Mouse (Mus musculus) hindbrain, embryonic 12.5 days (tissue): ENCODE measurements at regions not wholly inside any gene's neighbourhood (a gene's known extent, or its start where the extent isn't known, plus 50 kb on each side); places are given as distances from the start of the nearest gene placed in this dataset.

ENCODE experiments used
- ATAC-seq: fragments of 200-750 bp; cut with Nextera tagmentation; 2 replicates; pipeline ENCODE4 v1.8.0; 2017; ENCODE audit warnings: moderate TSS enrichment; ENCODE audit not compliant: low FRiP score
- H3K27ac ChIP-seq: fragments of 300-500 bp; sonication (generic); 2 replicates; pipeline ENCODE4 v1.5.1; 2016; ENCODE audit warnings: mild to moderate bottlenecking
- H3K27me3 ChIP-seq: fragments of 300-500 bp; sonication (generic); 2 replicates; pipeline ENCODE4 v1.6.1; 2016; ENCODE audit warnings: mild to moderate bottlenecking
- H3K36me3 ChIP-seq: fragments of 300-500 bp; sonication (generic); 2 replicates; pipeline ENCODE4 v1.6.1; 2016; ENCODE audit warnings: mild to moderate bottlenecking
- H3K4me1 ChIP-seq: fragments of 300-500 bp; sonication (generic); 2 replicates; pipeline ENCODE4 v1.6.1; 2016
- H3K4me2 ChIP-seq: fragments of 300-500 bp; sonication (generic); replicated peaks from 2 replicates; pipeline ENCODE4 v1.6.1; 2016; ENCODE audit warnings: mild to moderate bottlenecking
- H3K4me3 ChIP-seq: fragments of 300-500 bp; sonication (generic); 2 replicates; pipeline ENCODE4 v1.5.1; 2016; ENCODE audit warnings: mild to moderate bottlenecking
- H3K9ac ChIP-seq: fragments of 300-500 bp; sonication (generic); 2 replicates; pipeline ENCODE4 v1.6.1; 2016; ENCODE audit warnings: mild to moderate bottlenecking, moderate library complexity
- H3K9me3 ChIP-seq: fragments of 300-500 bp; sonication (generic); replicated peaks from 2 replicates; pipeline ENCODE4 v1.6.1; 2016; ENCODE audit warnings: mild to moderate bottlenecking
- WGBS: fragments of 180-500 bp; shearing (Covaris S2); methylation state at CpG from one replicate; pipeline ENCODE4 v1.1.7; 2016; 5-methylcytosine and 5-hydroxymethylcytosine counted together

- 22% methylated on average over 2 of the region's 2 CpGs for WGBS
- Histone ChIP-seq H3K36me3 (no peaks in the 10 kb centered on the region), H3K4me2 (no peak overlapping the region), H3K27ac (no peak overlapping the region), H3K4me3 (no peak overlapping the region), H3K9me3 (no peaks in the 10 kb centered on the region), H3K9ac (no peak overlapping the region), H3K27me3 (no peaks in the 10 kb centered on the region), H3K4me1 (peaks cover 9% of the 10 kb centered on the region; the same call in 1 of the 2 replicates)
- no peak for ATAC-seq
Observed at GRCm38 (mm10) chr9:52283558-52283957, 115.2 kb upstream of the Zc3h12c start.

GRCm38 (mm10) chr9:52280995-52281394, 112.6 kb upstream of the Zc3h12c start:
- Histone ChIP-seq H3K9me3 (no peaks in the 10 kb centered on the region), H3K4me3 (no peak overlapping the region), H3K4me2 (no peak overlapping the region), H3K9ac (no peak overlapping the region), H3K36me3 (no peaks in the 10 kb centered on the region), H3K4me1 (peaks cover 20% of the 10 kb centered on the region), H3K27me3 (no peaks in the 10 kb centered on the region), H3K27ac (no peak overlapping the region)
- no peak for ATAC-seq
- 75% methylated on average over 5 of the region's 5 CpGs for WGBS

GRCm38 (mm10) chr9:52280556-52280955, 112.2 kb upstream of the Zc3h12c start:
- Histone ChIP-seq H3K4me2 (no peak overlapping the region), H3K4me1 (peaks cover 20% of the 10 kb centered on the region), H3K36me3 (no peaks in the 10 kb centered on the region), H3K27me3 (no peaks in the 10 kb centered on the region), H3K27ac (no peak overlapping the region), H3K9ac (no peak overlapping the region), H3K4me3 (no peak overlapping the region), H3K9me3 (no peaks in the 10 kb centered on the region)
- no peak for ATAC-seq
- 85% methylated on average over 3 of the region's 3 CpGs for WGBS

GRCm38 (mm10) chr9:52278701-52279023, 110.3 kb upstream of the Zc3h12c start:
- Histone ChIP-seq H3K9me3 (no peaks in the 10 kb centered on the region), H3K4me3 (no peak overlapping the region), H3K27ac (peak overlapping the region; percentile 83), H3K4me2 (0 out of 2 replicates have a peak overlapping the region, but pooled peaks have one; percentile 11), H3K9ac (no peak overlapping the region), H3K36me3 (no peaks in the 10 kb centered on the region), H3K27me3 (no peaks in the 10 kb centered on the region), H3K4me1 (peaks cover 17% of the 10 kb centered on the region)
- WGBS = 26% methylated on average over 3 of the region's 3 CpGs
- ATAC-seq = peak; percentile 55

- ATAC-seq = peak; percentile 77
- Histone ChIP-seq H3K9ac (no peak overlapping the region), H3K36me3 (no peaks in the 10 kb centered on the region), H3K27ac (peak overlapping the region; percentile 83), H3K27me3 (no peaks in the 10 kb centered on the region), H3K4me1 (peaks cover 18% of the 10 kb centered on the region), H3K9me3 (no peaks in the 10 kb centered on the region), H3K4me2 (peak overlapping the region; percentile 22; the same call in 1 of the 2 replicates), H3K4me3 (no peak overlapping the region)
- WGBS = 23% methylated on average over 14 of the region's 14 CpGs
Observed at GRCm38 (mm10) chr9:52277954-52278700, 109.8 kb upstream of the Zc3h12c start.

GRCm38 (mm10) chr9:52273994-52274393, 105.6 kb upstream of the Zc3h12c start:
- WGBS = 79% methylated on average over 3 of the region's 3 CpGs
- no peak overlapping the region for H3K4me3 ChIP-seq
- H3K36me3 ChIP-seq = no peaks in the 10 kb centered on the region
- no peaks in the 10 kb centered on the region for H3K9me3 ChIP-seq
- H3K4me2 ChIP-seq = no peak overlapping the region
- no peaks in the 10 kb centered on the region for H3K27me3 ChIP-seq
- H3K9ac ChIP-seq = no peak overlapping the region
- peaks cover 18% of the 10 kb centered on the region for H3K4me1 ChIP-seq
- peak overlapping the region; percentile 23; the same call in 1 of the 2 replicates for H3K27ac ChIP-seq
- ATAC-seq = no peak

- no peaks in the 10 kb centered on the region for H3K36me3 ChIP-seq
- WGBS = 81% methylated on average over 2 of the region's 2 CpGs
- H3K4me1 ChIP-seq = peaks cover 8% of the 10 kb centered on the region
- no peak for ATAC-seq
- no peak overlapping the region for H3K4me3 ChIP-seq
- H3K4me2 ChIP-seq = no peak overlapping the region
- H3K9me3 ChIP-seq = no peaks in the 10 kb centered on the region
- H3K9ac ChIP-seq = no peak overlapping the region
- H3K27me3 ChIP-seq = no peaks in the 10 kb centered on the region
- no peak overlapping the region for H3K27ac ChIP-seq
Observed at GRCm38 (mm10) chr9:52272668-52273067, 104.3 kb upstream of the Zc3h12c start.

GRCm38 (mm10) chr9:52271345-52272116, 103.2 kb upstream of the Zc3h12c start:
- WGBS = 91% methylated on average over 7 of the region's 7 CpGs
- H3K36me3 ChIP-seq = no peaks in the 10 kb centered on the region
- no peaks in the 10 kb centered on the region for H3K27me3 ChIP-seq
- ATAC-seq = no peak
- H3K9me3 ChIP-seq = no peaks in the 10 kb centered on the region
- no peak overlapping the region for H3K9ac ChIP-seq
- no peak overlapping the region for H3K4me3 ChIP-seq
- no peak overlapping the region for H3K4me2 ChIP-seq
- H3K27ac ChIP-seq = no peak overlapping the region
- H3K4me1 ChIP-seq = peaks cover 3% of the 10 kb centered on the region

GRCm38 (mm10) chr9:52261538-52261937, 93.2 kb upstream of the Zc3h12c start:
- Histone ChIP-seq H3K36me3 (no peaks in the 10 kb centered on the region), H3K4me1 (no peaks in the 10 kb centered on the region), H3K4me3 (no peak overlapping the region), H3K9me3 (no peaks in the 10 kb centered on the region), H3K27ac (no peak overlapping the region), H3K27me3 (no peaks in the 10 kb centered on the region), H3K9ac (no peak overlapping the region), H3K4me2 (no peak overlapping the region)
- 92% methylated on average over 2 of the region's 2 CpGs for WGBS
- no peak for ATAC-seq

- H3K27ac ChIP-seq = no peak overlapping the region
- no peaks in the 10 kb centered on the region for H3K9me3 ChIP-seq
- H3K4me1 ChIP-seq = no peaks in the 10 kb centered on the region
- H3K4me3 ChIP-seq = no peak overlapping the region
- WGBS = 67% methylated on average over 9 of the region's 9 CpGs
- no peak overlapping the region for H3K4me2 ChIP-seq
- H3K9ac ChIP-seq = no peak overlapping the region
- no peak for ATAC-seq
- H3K27me3 ChIP-seq = no peaks in the 10 kb centered on the region
- no peaks in the 10 kb centered on the region for H3K36me3 ChIP-seq
Observed at GRCm38 (mm10) chr9:52259459-52259858, 91.1 kb upstream of the Zc3h12c start.

GRCm38 (mm10) chr9:52255692-52256091, 87.3 kb upstream of the Zc3h12c start:
- no peak for ATAC-seq

GRCm38 (mm10) chr9:52254475-52254874, 86.1 kb upstream of the Zc3h12c start:
- 77% methylated on average over 6 of the region's 6 CpGs for WGBS
- ATAC-seq = no peak
- Histone ChIP-seq H3K4me1 (no peaks in the 10 kb centered on the region), H3K4me2 (no peak overlapping the region), H3K9me3 (no peaks in the 10 kb centered on the region), H3K9ac (no peak overlapping the region), H3K27me3 (no peaks in the 10 kb centered on the region), H3K4me3 (no peak overlapping the region), H3K36me3 (no peaks in the 10 kb centered on the region), H3K27ac (peak overlapping the region; percentile 30; the same call in 1 of the 2 replicates)

More at GRCm38 (mm10) chr9:52255692-52256091, 87.3 kb upstream of the Zc3h12c start:
- Histone ChIP-seq H3K27ac (no peak overlapping the region), H3K36me3 (no peaks in the 10 kb centered on the region), H3K27me3 (no peaks in the 10 kb centered on the region), H3K4me2 (no peak overlapping the region), H3K4me1 (no peaks in the 10 kb centered on the region), H3K4me3 (no peak overlapping the region), H3K9ac (no peak overlapping the region), H3K9me3 (no peaks in the 10 kb centered on the region)
- 75% methylated on average over 4 of the region's 4 CpGs for WGBS
